Mouse (Mus musculus) midbrain, embryonic 12.5 days (tissue): Measurements from ENCODE around the gene Gp1bb. TPM values are rescaled to one million over a fixed set of nuclear protein-coding genes. Genes with fewer than 3 reads are reported as not detected.

ENCODE experiments used
- ATAC-seq: fragments of 200-750 bp; cut with Nextera tagmentation; 2 replicates; pipeline ENCODE4 v1.8.0; 2017; ENCODE audit warnings: low read depth, moderate TSS enrichment, moderate library complexity; ENCODE audit not compliant: low FRiP score
- H3K27ac ChIP-seq: fragments of 300-500 bp; sonication (generic); replicated peaks from 2 replicates; pipeline ENCODE4 v1.5.1; 2016; ENCODE audit warnings: mild to moderate bottlenecking
- H3K27me3 ChIP-seq: fragments of 300-500 bp; sonication (generic); 2 replicates; pipeline ENCODE4 v1.6.1; 2016; ENCODE audit warnings: mild to moderate bottlenecking
- H3K36me3 ChIP-seq: fragments of 300-500 bp; sonication (generic); 2 replicates; pipeline ENCODE4 v1.6.1; 2016
- H3K4me1 ChIP-seq: fragments of 300-500 bp; sonication (generic); 2 replicates; pipeline ENCODE4 v1.6.1; 2016
- H3K4me2 ChIP-seq: fragments of 300-500 bp; sonication (generic); replicated peaks from 2 replicates; pipeline ENCODE4 v1.6.1; 2016; ENCODE audit warnings: mild to moderate bottlenecking, moderate library complexity
- H3K4me3 ChIP-seq: fragments of 300-500 bp; sonication (generic); 2 replicates; pipeline ENCODE4 v1.5.1; 2016; ENCODE audit warnings: mild to moderate bottlenecking
- H3K9ac ChIP-seq: fragments of 300-500 bp; sonication (generic); replicated peaks from 2 replicates; pipeline ENCODE4 v1.6.1; 2016; ENCODE audit warnings: mild to moderate bottlenecking, moderate library complexity
- H3K9me3 ChIP-seq: fragments of 300-500 bp; sonication (generic); 2 replicates; pipeline ENCODE4 v1.6.1; 2016; ENCODE audit warnings: mild to moderate bottlenecking
- WGBS: fragments of 180-500 bp; shearing (Covaris S2); methylation state at CpG from one replicate; pipeline ENCODE4 v1.1.7; 2016; 5-methylcytosine and 5-hydroxymethylcytosine counted together
- polyA plus RNA-seq: library from polyadenylated mRNA; unstranded; fragments of >200 nt; fragmentation: Nextera tagmentation; extraction: Ambion mirVana; gene quantifications from 2 replicates; pipeline ENCODE4 v1.2.1, GENCODE M21; 2016

Gene Gp1bb
- polyA plus RNA-seq, 1 experiment from 2014 or later: 7.0 TPM

- ATAC-seq: no peak
- WGBS: under 1% methylated on average over 66 of the region's 67 CpGs
Observed at GRCm38 (mm10) chr16:18582426-18583148, 39.6 kb downstream of the Gp1bb start.

DNA sequence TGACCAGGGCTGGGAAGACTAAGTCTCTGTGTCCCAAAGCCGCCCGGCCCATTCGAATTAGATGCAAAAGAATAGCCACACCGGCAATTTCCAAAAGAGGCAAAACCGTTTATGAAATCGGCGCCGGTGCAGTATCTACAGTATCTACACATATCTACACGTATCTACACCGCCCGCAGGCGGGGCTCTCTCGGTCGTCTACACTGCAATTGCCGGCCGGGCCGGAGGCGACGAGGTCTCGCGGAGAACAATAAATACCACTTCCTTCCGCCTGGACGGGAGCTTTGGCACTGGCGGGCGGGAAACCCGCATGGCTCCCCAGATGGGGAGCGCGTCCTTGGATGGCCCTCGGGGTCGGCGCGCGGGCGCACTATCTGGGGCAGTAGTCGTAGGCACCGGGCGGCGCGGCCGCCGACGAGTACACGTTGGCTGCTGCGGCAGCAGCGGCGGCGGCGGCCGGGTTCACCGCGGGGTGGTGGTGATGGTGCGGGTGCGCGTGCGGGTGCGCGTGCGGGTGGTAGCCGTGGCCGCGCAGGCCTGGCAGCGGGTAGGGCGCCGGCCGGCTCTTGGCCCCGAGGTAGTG lies 40.5 kb downstream of the Gp1bb start:
- ATAC-seq: 0 out of 2 replicates have a peak, but pooled peaks have one; percentile 13

More at GRCm38 (mm10) chr16:18582426-18583148, 39.6 kb downstream of the Gp1bb start:
- Histone ChIP-seq H3K4me1 (peaks cover 26% of the 10 kb centered on the region), H3K27ac (no peak overlapping the region), H3K27me3 (peaks cover 96% of the 10 kb centered on the region), H3K9ac (no peak overlapping the region), H3K36me3 (no peaks in the 10 kb centered on the region), H3K4me3 (peak overlapping the region; percentile 39), H3K4me2 (peak overlapping the region; percentile 49), H3K9me3 (no peaks in the 10 kb centered on the region)

GRCm38 (mm10) chr16:18581050-18581622 lies 41.1 kb downstream of the Gp1bb start:
- peak overlapping the region; percentile 49 for H3K4me2 ChIP-seq
- no peaks in the 10 kb centered on the region for H3K36me3 ChIP-seq
- H3K4me1 ChIP-seq: peaks cover 19% of the 10 kb centered on the region
- H3K9me3 ChIP-seq: no peaks in the 10 kb centered on the region
- no peak overlapping the region for H3K27ac ChIP-seq
- H3K4me3 ChIP-seq: peak overlapping the region; percentile 39
- no peak overlapping the region for H3K9ac ChIP-seq
- ATAC-seq: no peak
- WGBS: 3% methylated on average over 21 of the region's 21 CpGs
- H3K27me3 ChIP-seq: peaks cover 85% of the 10 kb centered on the region

More for the DNA sequence above, 40.5 kb downstream of the Gp1bb start:
- Histone ChIP-seq H3K9me3 (no peaks in the 10 kb centered on the region), H3K36me3 (no peaks in the 10 kb centered on the region), H3K27ac (no peak overlapping the region), H3K4me2 (peak overlapping the region; percentile 49), H3K4me3 (peak overlapping the region; percentile 39), H3K9ac (no peak overlapping the region), H3K27me3 (peaks cover 91% of the 10 kb centered on the region), H3K4me1 (peaks cover 25% of the 10 kb centered on the region)
- WGBS: under 1% methylated on average over 66 of the region's 66 CpGs

DNA sequence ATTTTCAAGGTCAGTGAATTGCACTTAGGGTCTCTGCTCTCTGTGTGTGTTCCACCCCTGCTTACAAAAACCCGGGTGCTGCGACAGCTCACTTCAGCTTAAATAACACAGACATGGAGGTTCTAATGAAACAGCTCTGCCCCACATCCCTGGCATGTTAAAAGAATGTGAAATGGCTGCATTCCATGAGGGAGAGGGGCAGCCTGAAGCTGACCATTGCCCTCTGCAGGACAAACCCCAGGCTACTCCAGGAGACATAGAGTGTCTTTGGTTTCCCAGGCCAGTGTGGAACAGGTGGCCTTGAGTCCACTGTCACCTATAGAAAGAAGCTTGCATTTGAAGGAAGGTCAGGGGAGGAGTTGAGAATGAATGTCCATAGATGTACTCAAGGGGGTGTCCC lies 41.8 kb downstream of the Gp1bb start:
- Histone ChIP-seq H3K9me3 (no peaks in the 10 kb centered on the region), H3K4me1 (peaks cover 14% of the 10 kb centered on the region), H3K4me3 (no peak overlapping the region), H3K27me3 (peaks cover 78% of the 10 kb centered on the region), H3K36me3 (no peaks in the 10 kb centered on the region), H3K27ac (no peak overlapping the region), H3K4me2 (no peak overlapping the region), H3K9ac (no peak overlapping the region)
- no peak for ATAC-seq
- 11% methylated on average over 2 of the region's 2 CpGs for WGBS

DNA sequence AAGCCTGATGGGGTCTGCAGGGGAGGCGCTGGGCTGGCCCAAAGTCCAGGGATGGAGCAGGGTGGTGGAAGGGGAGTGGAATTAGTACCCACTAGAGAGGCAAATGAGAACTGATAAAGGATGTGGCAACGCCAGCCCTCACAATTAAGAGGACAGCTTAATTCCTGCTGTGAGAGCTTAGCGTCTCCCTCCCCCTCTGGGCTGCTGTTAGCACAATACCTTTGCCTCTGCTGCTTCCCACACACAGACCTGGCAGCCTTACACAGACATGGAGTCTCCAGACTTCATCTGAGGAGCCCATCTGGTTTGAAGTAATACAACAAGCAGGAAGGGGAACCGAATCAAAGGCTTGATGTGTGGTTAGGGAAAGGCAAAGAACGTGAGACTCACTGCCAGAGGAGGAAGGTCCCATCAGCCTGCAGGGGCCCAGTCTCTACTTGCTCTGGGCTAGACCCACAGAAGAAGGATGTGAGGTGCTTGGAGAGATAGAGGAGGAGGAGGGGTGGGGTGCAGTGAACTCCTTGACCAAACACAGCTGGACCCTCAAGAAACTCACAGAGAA lies 44.5 kb downstream of the Gp1bb start:
- Histone ChIP-seq H3K27ac (no peak overlapping the region), H3K9me3 (no peaks in the 10 kb centered on the region), H3K27me3 (peaks cover 50% of the 10 kb centered on the region), H3K4me3 (no peak overlapping the region), H3K4me1 (peaks cover 14% of the 10 kb centered on the region), H3K4me2 (no peak overlapping the region), H3K36me3 (no peaks in the 10 kb centered on the region), H3K9ac (no peak overlapping the region)
- no peak for ATAC-seq
- 8% methylated on average over 5 of the region's 5 CpGs for WGBS

- H3K27me3 ChIP-seq: peaks cover 44% of the 10 kb centered on the region
- H3K27ac ChIP-seq: no peak overlapping the region
- H3K4me2 ChIP-seq: no peak overlapping the region
- 49% methylated on average over 3 of the region's 3 CpGs for WGBS
- H3K36me3 ChIP-seq: no peaks in the 10 kb centered on the region
- H3K9me3 ChIP-seq: no peaks in the 10 kb centered on the region
- H3K4me1 ChIP-seq: peaks cover 10% of the 10 kb centered on the region
- no peak overlapping the region for H3K9ac ChIP-seq
- no peak for ATAC-seq
- no peak overlapping the region for H3K4me3 ChIP-seq
Observed at GRCm38 (mm10) chr16:18577071-18577470, 45.1 kb downstream of the Gp1bb start.

GRCm38 (mm10) chr16:18574196-18574595 lies 48.0 kb downstream of the Gp1bb start:
- H3K36me3 ChIP-seq: no peaks in the 10 kb centered on the region
- peaks cover 16% of the 10 kb centered on the region for H3K27me3 ChIP-seq
- H3K9ac ChIP-seq: no peak overlapping the region
- H3K4me3 ChIP-seq: no peak overlapping the region
- no peak overlapping the region for H3K27ac ChIP-seq
- no peaks in the 10 kb centered on the region for H3K9me3 ChIP-seq
- H3K4me1 ChIP-seq: no peaks in the 10 kb centered on the region
- WGBS: 76% methylated on average over 8 of the region's 8 CpGs
- no peak for ATAC-seq
- no peak overlapping the region for H3K4me2 ChIP-seq

Other genes with a start within 250 kb of the Gp1bb start
- gene Txnrd2, start 196.0 kb downstream of the Gp1bb start, polyA plus RNA-seq: 22.5 and 23.8 TPM in 2 replicates
- gene Comt, start 195.6 kb downstream of the Gp1bb start, polyA plus RNA-seq: 54.9 and 60.1 TPM in 2 replicates
- 11.0 and 11.2 TPM in 2 replicates for gene Gnb1l, start 123.7 kb downstream of the Gp1bb start, polyA plus RNA-seq
- 2.1 TPM in 2 replicates for gene Rtl10, start 123.5 kb downstream of the Gp1bb start, polyA plus RNA-seq
- gene Tbx1, start 31.7 kb downstream of the Gp1bb start, polyA plus RNA-seq: 1.4 and 2.0 TPM in 2 replicates
- gene Gm49601, start 4.0 kb upstream of the Gp1bb start, polyA plus RNA-seq: 10.9 and 13.5 TPM in 2 replicates
- gene Sept5, start 7.6 kb upstream of the Gp1bb start, polyA plus RNA-seq: 81.6 and 84.4 TPM in 2 replicates
- 34.6 and 39.2 TPM in 2 replicates for gene Cldn5, start 154.4 kb upstream of the Gp1bb start, polyA plus RNA-seq
- 104 and 107 TPM in 2 replicates for gene Ufd1, start 189.4 kb upstream of the Gp1bb start, polyA plus RNA-seq
- gene Cdc45, start 189.6 kb upstream of the Gp1bb start, polyA plus RNA-seq: 41.3 and 42.1 TPM in 2 replicates
- 23.6 and 25.8 TPM in 2 replicates for gene 2510002D24Rik, start 214.2 kb upstream of the Gp1bb start, polyA plus RNA-seq
- not detected in 2 replicates for gene Gm28539, start 214.2 kb upstream of the Gp1bb start, polyA plus RNA-seq